Mouse (Mus musculus): ENCODE data around the gene Rtn3.

DNA sequence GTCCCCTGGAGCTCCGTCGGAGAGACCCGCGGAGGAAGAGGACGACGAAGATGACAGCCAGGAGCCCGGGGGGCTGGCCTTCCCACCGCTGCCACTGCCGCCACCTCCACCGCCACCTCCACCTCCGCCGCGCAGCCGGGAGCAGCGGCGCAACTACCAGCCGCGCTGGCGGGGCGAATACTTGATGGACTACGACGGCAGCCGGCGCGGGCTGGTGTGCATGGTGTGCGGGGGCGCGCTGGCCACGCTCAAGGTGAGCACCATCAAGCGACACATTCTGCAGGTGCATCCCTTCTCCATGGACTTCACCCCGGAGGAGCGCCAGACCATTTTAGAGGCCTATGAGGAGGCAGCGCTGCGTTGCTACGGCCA, 60.4 kb downstream of the Rtn3 start:
- TF ChIP-seq CTCF (IDR thresholded peaks at IDR 0.05; ENCODE audit: control insufficient read depth, insufficient read depth, insufficient read length) (no peak), FOSL1 (IDR thresholded peaks at IDR 0.05; ENCODE audit: insufficient read depth, low read length, poor library complexity, severe bottlenecking) (no peak), USF1 (IDR thresholded peaks at IDR 0.05; ENCODE audit: low read depth) (no peak)

All from C2C12 (cell line).